Mouse (Mus musculus) left cerebral cortex, postnatal 4 days (tissue): ENCODE results near the gene Olfr1497. TPM values are rescaled to one million over a fixed set of nuclear protein-coding genes. Genes with fewer than 3 reads are reported as not detected.
A peak's percentile ranks its signal among the peaks of the same experiment; 100 is the strongest.
"Not testable (repeated sequence)": the region's sequence is repeated elsewhere in the genome, so short reads cannot be mapped to it uniquely, and the experiment has no call there.

Experiments used
- DNase-seq: peaks from one replicate; pipeline ENCODE4 v3.0.0-alpha.2; 2022
- intact Hi-C: fragments of 180-260 bp; cut with DNase I; formaldehyde crosslinking; loops from one replicate; pipeline ENCODE4 v1.15.1; 2025
- total RNA-seq, 2 experiments: library from RNA; stranded (reverse); gene quantifications; 2 replicates each; pipeline ENCODE4 v1.2.3; 2021

Olfr1497 gene
- total RNA-seq, result not detected

GRCm38 (mm10) chr19:13798102-13798501 is at the start of gene Olfr1497:
TSS of gene Olfr1497 (minus strand) at chr19:13798202.
- DNase-seq, result no peak
- intact Hi-C loops, result no loop called here

DNA sequence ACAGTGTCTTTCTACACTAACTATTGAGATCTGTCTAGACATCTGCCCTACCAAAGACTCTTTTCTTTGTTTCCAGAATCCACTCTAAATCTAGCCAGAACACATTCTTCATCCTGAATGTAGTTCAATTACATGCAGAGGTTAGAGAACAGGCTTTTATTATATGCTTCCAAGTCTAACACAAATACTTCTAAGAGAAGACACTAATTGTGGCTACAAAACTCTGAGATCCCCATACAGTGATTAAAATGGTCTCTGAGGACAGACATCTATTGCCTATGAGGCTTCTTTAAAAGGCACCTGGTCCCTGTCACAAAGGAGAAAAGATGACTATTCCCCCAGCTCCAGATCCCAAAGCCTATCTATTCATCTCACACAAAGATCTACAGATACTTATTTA is 32.4 kb upstream of the Olfr1497 start, which contains the start of gene Olfr1500:
Olfr1500 (minus strand) TSS at position 101 of the 400 bp plus-strand sequence.
- no peak for DNase-seq
- intact Hi-C loops, result no loop called here

GRCm38 (mm10) chr19:13828447-13828846 is 30.4 kb upstream of the Olfr1497 start:
- intact Hi-C loops, result no loop called here
- no peak for DNase-seq

GRCm38 (mm10) chr19:13820847-13821246 is 22.8 kb upstream of the Olfr1497 start:
- intact Hi-C loops, result no loop called here
- DNase-seq, result no peak

DNA sequence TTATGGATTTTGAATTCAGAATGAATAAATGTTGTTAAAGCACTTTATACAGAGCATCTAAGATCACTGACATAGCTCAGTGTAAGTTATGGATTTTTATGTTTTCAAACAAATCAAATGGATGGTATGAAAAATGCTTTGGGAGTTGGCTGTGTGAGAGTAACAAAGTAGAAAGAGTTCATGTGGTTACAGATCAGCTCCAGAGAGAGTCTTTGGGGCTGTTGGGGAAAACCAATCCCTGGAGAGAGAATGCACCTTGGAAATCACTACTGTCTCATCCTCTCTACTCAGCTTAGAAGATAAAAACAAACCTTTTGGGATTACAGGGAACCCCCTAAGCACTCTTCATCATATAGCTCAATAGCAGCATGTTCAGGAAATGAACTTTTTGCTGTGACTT is 21.3 kb upstream of the Olfr1497 start, which contains the start of gene Olfr1499:
Olfr1499 (minus strand) TSS at position 101 of the 400 bp plus-strand sequence.
- intact Hi-C loops, result no loop called here
- DNase-seq, result no peak

- intact Hi-C loops, result no loop called here
- no peak for DNase-seq
Measured at GRCm38 (mm10) chr19:13818827-13819226, 20.8 kb upstream of the Olfr1497 start.

- no peak for DNase-seq
Measured at GRCm38 (mm10) chr19:13812823-13813222, 14.8 kb upstream of the Olfr1497 start.

GRCm38 (mm10) chr19:13805486-13805885 is 7.5 kb upstream of the Olfr1497 start:
- intact Hi-C loops, DNase-seq: not testable (repeated sequence)

More at GRCm38 (mm10) chr19:13812823-13813222, 14.8 kb upstream of the Olfr1497 start:
- intact Hi-C loops, result no loop called here

GRCm38 (mm10) chr19:13777578-13777977 is 20.4 kb downstream of the Olfr1497 start, which contains the start of gene Olfr1496:
TSS of gene Olfr1496 (plus strand) at chr19:13777878.
- DNase-seq, result no peak
- intact Hi-C loops, result no loop called here

GRCm38 (mm10) chr19:13768565-13769276 is 29.3 kb downstream of the Olfr1497 start:
- intact Hi-C loops, result no loop called here

GRCm38 (mm10) chr19:13764306-13764705 is 33.7 kb downstream of the Olfr1497 start, which contains the start of gene Olfr1495:
TSS of gene Olfr1495 (plus strand) at chr19:13764606.
- no peak for DNase-seq
- intact Hi-C loops, result no loop called here

More at GRCm38 (mm10) chr19:13768565-13769276, 29.3 kb downstream of the Olfr1497 start:
- DNase-seq, result peak; percentile 3

GRCm38 (mm10) chr19:13749366-13749765 is 48.6 kb downstream of the Olfr1497 start:
- peak; percentile 36 for DNase-seq
- intact Hi-C loops, result no loop called here

Other genes starting within 250 kb of the Olfr1497 start
- not detected for gene Olfr1484, start 214.7 kb downstream of the Olfr1497 start, total RNA-seq
- gene Olfr1487, start 180.8 kb downstream of the Olfr1497 start, total RNA-seq, result not detected
- gene Olfr1489, start 166.6 kb downstream of the Olfr1497 start, total RNA-seq, result not detected
- gene Olfr1490, start 147.1 kb downstream of the Olfr1497 start, total RNA-seq, result not detected
- not detected for gene Olfr1491, start 100.9 kb downstream of the Olfr1497 start, total RNA-seq
- not detected for gene Olfr1493-ps1, start 74.9 kb downstream of the Olfr1497 start, total RNA-seq
- not detected for gene Olfr1494, start 58.5 kb downstream of the Olfr1497 start, total RNA-seq
- not detected for gene Olfr1495, start 33.6 kb downstream of the Olfr1497 start, total RNA-seq
- not detected for gene Olfr1496, start 20.3 kb downstream of the Olfr1497 start, total RNA-seq
- gene Olfr1499, start 21.2 kb upstream of the Olfr1497 start, total RNA-seq, result not detected
- not detected for gene Olfr1500, start 32.3 kb upstream of the Olfr1497 start, total RNA-seq
- not detected for gene Olfr1501, start 52.5 kb upstream of the Olfr1497 start, total RNA-seq
- not detected for gene Olfr1502, start 63.6 kb upstream of the Olfr1497 start, total RNA-seq
- not detected for gene Olfr1504, start 99.7 kb upstream of the Olfr1497 start, total RNA-seq
- gene Olfr1505, start 115.3 kb upstream of the Olfr1497 start, total RNA-seq, result not detected